Mouse (Mus musculus): ENCODE data around the gene Brd3os. TPM values are rescaled to one million over a fixed set of nuclear protein-coding genes. Genes with fewer than 3 reads are reported as not detected.

Brd3os gene
- polyA plus RNA-seq (2014; fragmentation: Illumina TruSeq; extraction: RNeasy Lipid Tissue Mini Kit (QIAGEN cat#74804); ENCODE audit: low read depth, low replicate concordance): 3.8 TPM

DNA sequence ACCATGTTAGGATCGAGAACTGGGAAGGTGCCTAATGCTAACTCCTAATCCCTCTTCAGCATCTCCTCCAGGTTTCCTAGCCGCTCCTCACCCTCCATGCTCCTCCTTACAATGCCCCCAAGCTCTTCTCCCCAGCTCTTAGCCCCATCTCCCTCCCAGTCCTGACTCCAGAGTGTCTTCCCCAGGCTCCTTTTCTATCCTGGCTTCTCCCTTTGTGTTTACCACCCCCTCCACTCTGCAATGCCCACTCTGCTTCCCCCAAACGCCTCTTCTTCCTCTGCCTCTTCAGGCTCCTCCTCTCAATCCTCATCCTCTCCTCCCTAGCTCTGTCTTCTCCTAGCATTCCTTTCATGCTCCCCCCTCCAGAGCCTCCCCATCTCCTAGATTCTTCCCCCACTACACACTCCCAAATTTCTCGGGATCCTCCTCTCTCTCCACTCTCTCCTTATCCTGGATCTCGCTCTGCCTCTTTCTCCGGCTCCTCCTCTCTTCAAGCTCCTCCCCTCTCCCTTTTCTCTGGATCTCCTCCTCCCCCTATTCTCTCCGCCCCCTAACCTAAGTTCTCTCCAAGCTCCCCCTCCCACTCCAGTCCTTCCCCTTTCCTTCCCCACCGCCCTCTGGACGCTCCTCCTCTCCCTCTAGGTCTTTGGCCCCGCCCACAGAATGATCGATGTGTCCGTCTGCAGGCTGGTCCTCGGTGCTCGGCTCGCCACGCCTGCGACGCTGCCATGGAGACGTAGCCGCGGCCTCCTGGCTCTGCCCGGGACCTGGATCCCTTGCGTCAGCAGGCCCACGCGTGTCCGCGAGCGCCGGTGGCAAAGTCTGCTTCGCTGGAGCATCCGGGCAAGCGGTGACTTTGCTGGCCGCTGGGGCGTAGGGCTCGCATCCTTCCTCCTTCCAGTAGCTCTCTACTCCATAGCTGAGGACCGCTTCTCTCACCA is at the start of gene Brd3os:
TSS of gene Brd3os (plus strand) at position 558 of the 941 bp plus-strand sequence.

DNA sequence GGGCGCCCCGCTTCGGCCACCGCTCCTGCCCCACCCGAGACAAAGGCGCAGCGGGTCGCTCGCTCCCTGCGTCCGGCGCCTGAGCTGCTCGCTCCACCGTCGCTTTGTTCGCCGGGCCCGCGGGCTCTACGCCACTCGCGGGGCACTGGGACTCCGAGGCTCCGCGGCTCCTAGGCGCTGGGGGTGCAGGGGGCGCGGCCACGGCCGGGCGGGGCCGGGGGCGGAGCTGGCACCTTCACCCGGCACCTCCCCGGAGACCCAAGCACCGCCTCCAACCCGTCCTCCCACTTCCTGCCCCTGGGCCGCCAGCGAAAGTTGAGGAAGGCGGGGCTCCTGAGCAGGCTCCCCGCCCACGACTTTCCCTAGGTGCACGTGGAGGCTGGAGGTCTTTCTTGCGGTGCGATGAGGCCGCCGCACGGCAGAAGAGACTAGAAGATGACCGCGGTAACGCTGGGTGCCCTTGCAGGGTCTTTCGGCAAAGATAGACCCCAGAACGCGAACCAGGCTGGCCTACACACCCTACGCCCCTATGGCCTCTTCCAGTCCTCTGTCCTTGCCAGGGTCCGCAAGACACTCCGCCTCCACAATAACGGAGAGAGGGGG is 15.2 kb upstream of the Brd3os start, which contains the start of gene Vav2:
TSS of gene Vav2 (minus strand) at position 179 of the 603 bp plus-strand sequence.

Other genes with a start within 250 kb of the Brd3os start
- gene Sardh, start 194.0 kb upstream of the Brd3os start, polyA plus RNA-seq (2014; fragmentation: Illumina TruSeq; extraction: RNeasy Lipid Tissue Mini Kit (QIAGEN cat#74804); ENCODE audit: low read depth, low replicate concordance): 2.9 TPM
- gene Vav2, start 15.3 kb upstream of the Brd3os start, polyA plus RNA-seq (2014; fragmentation: Illumina TruSeq; extraction: RNeasy Lipid Tissue Mini Kit (QIAGEN cat#74804); ENCODE audit: low read depth, low replicate concordance): 7.8 TPM
- 31.4 TPM for gene Brd3, start 65.3 kb downstream of the Brd3os start, polyA plus RNA-seq (2014; fragmentation: Illumina TruSeq; extraction: RNeasy Lipid Tissue Mini Kit (QIAGEN cat#74804); ENCODE audit: low read depth, low replicate concordance)
- 16.0 TPM for gene Wdr5, start 72.8 kb downstream of the Brd3os start, polyA plus RNA-seq (2014; fragmentation: Illumina TruSeq; extraction: RNeasy Lipid Tissue Mini Kit (QIAGEN cat#74804); ENCODE audit: low read depth, low replicate concordance)
- 6.9 TPM for gene Rxra, start 234.1 kb downstream of the Brd3os start, polyA plus RNA-seq (2014; fragmentation: Illumina TruSeq; extraction: RNeasy Lipid Tissue Mini Kit (QIAGEN cat#74804); ENCODE audit: low read depth, low replicate concordance)

Data from adrenal gland, adult 10 weeks (tissue).